In genomic region chr4:57567666-57568206, GRCm38 (mm10) we compare ENCODE assay signal across 8 mouse cellular contexts. TPM values are rescaled to one million over a fixed set of nuclear protein-coding genes. Genes with fewer than 3 reads are reported as not detected.
A peak's percentile ranks its signal among the peaks of the same experiment; 100 is the strongest.
DNase-seq lines count a peak whose midpoint lies in the region; ATAC-seq and TF ChIP-seq lines count a peak whose summit lies in the region.

Gene Pakap, plus strand, starts transcription at chr4:57568179.

- peak within 1 kb of the TSS; percentile 79 for H3K4me3 ChIP-seq in E14TG2a.4 (replicated peaks; ENCODE audit: low read length)
- peak within 1 kb of the TSS; percentile 61 for H3K4me3 ChIP-seq in forebrain, postnatal 0 days (ENCODE audit: low read depth, low read length)

- TF ChIP-seq CTCF in E14TG2a.4 (conservative IDR thresholded peaks at IDR 0.05; ENCODE audit: low read length) = no peak
- no peak; the same call in 1 of the 2 replicates for TF ChIP-seq CTCF in forebrain, postnatal 0 days (IDR thresholded peaks at IDR 0.05; ENCODE audit: low read depth)

- DNase-seq in cerebellum, adult 11-12 months = peak; percentile 28
- peak; percentile 75 for DNase-seq in forebrain, postnatal 0 days
- peak; percentile 82 for DNase-seq in heart, postnatal 4 days
- DNase-seq in left cerebral cortex, adult 8-10 months (ENCODE audit: low spot score in 2 of 2) = peak; percentile 59 to 64
- peak; percentile 42 for DNase-seq in lung, postnatal 36 days
- peak; percentile 56 to 58 for DNase-seq in right cerebral cortex, postnatal 36 days (ENCODE audit: low spot score in 2 of 2)

- no peaks in the 10 kb centered on the region for H3K9me3 ChIP-seq in E14TG2a.4 (ENCODE audit: low read length)
- H3K9me3 ChIP-seq in forebrain, postnatal 0 days (ENCODE audit: low read length) = no peaks in the 10 kb centered on the region

- peak within 1 kb of the TSS; percentile 75 for H3K27ac ChIP-seq in forebrain, postnatal 0 days (ENCODE audit: low read depth, low read length)

- H3K4me1 ChIP-seq in E14TG2a.4 (replicated peaks; ENCODE audit: low read depth, low read length) = peaks cover 10% of the 10 kb centered on the region
- peaks cover 11% of the 10 kb centered on the region; the same call in 1 of the 2 replicates for H3K4me1 ChIP-seq in forebrain, postnatal 0 days (ENCODE audit: insufficient read depth)

- no peaks in the 10 kb centered on the region for H3K36me3 ChIP-seq in E14TG2a.4 (ENCODE audit: insufficient read depth, low read length)
- H3K36me3 ChIP-seq in forebrain, postnatal 0 days (ENCODE audit: insufficient read depth) = no peaks in the 10 kb centered on the region

- H3K27me3 ChIP-seq in E14TG2a.4 (ENCODE audit: insufficient read depth, low read length) = peaks cover 62% of the 10 kb centered on the region
- H3K27me3 ChIP-seq in forebrain, postnatal 0 days (ENCODE audit: insufficient read depth, low read length) = no peaks in the 10 kb centered on the region

- H3K4me2 ChIP-seq in forebrain, postnatal 0 days (ENCODE audit: low read depth) = peak within 1 kb of the TSS; percentile 87

- peak within 1 kb of the TSS; percentile 73 for H3K9ac ChIP-seq in forebrain, postnatal 0 days

- ATAC-seq in forebrain, postnatal 0 days = peak; percentile 92
- no peak for ATAC-seq in CD4-positive, CD25-positive, alpha-beta regulatory T cell, adult 4 months

- WGBS in forebrain, postnatal 0 days = under 1% methylated on average over 46 of the region's 51 CpGs

RNA-seq across cellular contexts. Expression of gene Pakap, which starts in this region (rescaled TPM):
- total RNA-seq in forebrain, postnatal 0 days (2014; rRNA removed) = 3.7 and 6.9 TPM in 2 replicates
- polyA plus RNA-seq in forebrain, postnatal 0 days (2015; fragmentation: Nextera tagmentation; extraction: Ambion mirVana) = 6.1 and 9.5 TPM in 2 replicates
- 10 to 100 TPM; 73.5 to 80.4 TPM for total RNA-seq in heart, postnatal 4 days (2021)
- total RNA-seq in left cerebral cortex, adult 8-10 months (2022) = 10 to 100 TPM; 19.2 to 22.2 (median 20.2) TPM
- polyA plus RNA-seq in CD4-positive, CD25-positive, alpha-beta regulatory T cell, adult 4 months (2017; shearing (Covaris generic)) = 1 to 10 TPM; 2.3 to 3.7 TPM

Comparison
In these comparisons a context has a peak if more than half of its experiments do, and no peak if none do; other contexts are left out.
1. DNase-seq: peak in every context shown above with its lines; median percentile 82 in heart, postnatal 4 days; 75 in forebrain, postnatal 0 days; 62 in left cerebral cortex, adult 8-10 months; 57 in right cerebral cortex, postnatal 36 days; 42 in lung, postnatal 36 days; 28 in cerebellum, adult 11-12 months.